Mouse (Mus musculus): Measurements from ENCODE around the gene Avpr1b. TPM values are rescaled to one million over a fixed set of nuclear protein-coding genes. Genes with fewer than 3 reads are reported as not detected.

The Avpr1b gene
- polyA plus RNA-seq (2012; rRNA removed) = 0.01 TPM in 1 of 2 replicates, not detected in the other

GRCm38 (mm10) chr1:131598905-131599304 is at the start of gene Avpr1b:
Avpr1b (plus strand) TSS chr1:131599239.

GRCm38 (mm10) chr1:131637791-131638540 is 38.9 kb downstream of the Avpr1b start, which contains the start of gene Ctse:
Ctse (plus strand) TSS chr1:131638306.

Other genes starting within 250 kb of the Avpr1b start
- gene Srgap2, start 71.9 kb upstream of the Avpr1b start, polyA plus RNA-seq (2012; rRNA removed) = 50.9 and 60.0 TPM in 2 replicates
- 1.3 TPM in 2 replicates for gene Fam72a, start 71.3 kb upstream of the Avpr1b start, polyA plus RNA-seq (2012; rRNA removed)
- not detected in 2 replicates for gene Ctse, start 39.1 kb downstream of the Avpr1b start, polyA plus RNA-seq (2012; rRNA removed)
- 0.85 and 0.87 TPM in 2 replicates for gene Rab7b, start 89.5 kb downstream of the Avpr1b start, polyA plus RNA-seq (2012; rRNA removed)
- gene Slc26a9, start 144.8 kb downstream of the Avpr1b start, polyA plus RNA-seq (2012; rRNA removed) = 0.17 TPM in 2 replicates
- gene Pm20d1, start 198.1 kb downstream of the Avpr1b start, polyA plus RNA-seq (2012; rRNA removed) = 0.13 and 0.15 TPM in 2 replicates
- gene Slc41a1, start 228.3 kb downstream of the Avpr1b start, polyA plus RNA-seq (2012; rRNA removed) = 21.1 and 21.2 TPM in 2 replicates